Mouse (Mus musculus) kidney, adult 2 months (tissue): ENCODE measurements around the gene Dnajb12.

Source experiments
- CTCF ChIP-seq: fragments of 200-500 bp; conservative IDR thresholded peaks from 2 replicates; pipeline ENCODE4 v1.5.1; 2011; ENCODE audit warnings: low read depth, mild to moderate bottlenecking, control low read depth, low read length, moderate library complexity, mixed read lengths; ENCODE audit not compliant: insufficient read depth, insufficient read length
- POLR2A ChIP-seq: fragments of 200-500 bp; IDR thresholded peaks from one replicate; pipeline ENCODE4 v1.6.1; 2011; ENCODE audit warnings: low read depth, low read length, control low read depth

GRCm38 (mm10) chr10:59919494-59920181 lies 40.3 kb downstream of the Dnajb12 start:
- TF ChIP-seq CTCF = no peak
- TF ChIP-seq POLR2A = no peak
